Mouse (Mus musculus): ENCODE results near the gene Eps15. TPM values are rescaled to one million over a fixed set of nuclear protein-coding genes. Genes with fewer than 3 reads are reported as not detected.
A peak's percentile ranks its signal among the peaks of the same experiment; 100 is the strongest.

Gene Eps15
- polyA plus RNA-seq, 1 experiment from 2014 or later = 49.3 TPM

DNA sequence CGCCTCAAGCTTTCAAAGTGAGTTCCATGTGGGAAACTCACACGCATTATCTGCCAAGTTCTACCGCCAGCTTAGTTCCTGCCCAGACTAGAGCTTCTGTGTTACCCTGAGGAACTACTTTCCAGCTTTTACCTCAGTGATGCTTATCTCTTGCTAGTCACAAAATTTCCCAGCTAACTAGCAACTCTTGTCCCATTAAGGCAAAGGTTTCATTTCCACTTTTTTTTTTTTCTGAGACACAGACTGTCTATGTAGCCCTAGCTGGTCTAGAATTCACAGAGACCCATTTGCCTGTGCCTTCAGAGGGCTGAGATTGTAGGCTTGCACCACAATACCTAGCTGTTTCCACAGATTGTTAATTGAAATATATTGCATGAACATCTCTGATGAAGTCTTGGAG is 12.6 kb upstream of the Eps15 start:
- ATAC-seq (ENCODE audit: insufficient read depth) (no peak), DNase-seq (no peak)
- no peaks in the 10 kb centered on the region for H3K36me3 ChIP-seq (ENCODE audit: insufficient read depth)
- H3K27me3 ChIP-seq (ENCODE audit: insufficient read depth, low read length) = no peaks in the 10 kb centered on the region
- no peak overlapping the region for H3K9ac ChIP-seq
- H3K4me3 ChIP-seq (ENCODE audit: low read depth, low read length) = no peak overlapping the region
- no peak for TF ChIP-seq CTCF (IDR thresholded peaks at IDR 0.05; ENCODE audit: low read depth)
- H3K4me1 ChIP-seq (ENCODE audit: insufficient read depth) = no peaks in the 10 kb centered on the region
- 82% methylated on average over 3 of the region's 3 CpGs for WGBS
- no peaks in the 10 kb centered on the region for H3K9me3 ChIP-seq (ENCODE audit: low read depth, low read length)
- H3K4me2 ChIP-seq = no peak overlapping the region
- H3K27ac ChIP-seq (ENCODE audit: low read depth) = no peak overlapping the region

DNA sequence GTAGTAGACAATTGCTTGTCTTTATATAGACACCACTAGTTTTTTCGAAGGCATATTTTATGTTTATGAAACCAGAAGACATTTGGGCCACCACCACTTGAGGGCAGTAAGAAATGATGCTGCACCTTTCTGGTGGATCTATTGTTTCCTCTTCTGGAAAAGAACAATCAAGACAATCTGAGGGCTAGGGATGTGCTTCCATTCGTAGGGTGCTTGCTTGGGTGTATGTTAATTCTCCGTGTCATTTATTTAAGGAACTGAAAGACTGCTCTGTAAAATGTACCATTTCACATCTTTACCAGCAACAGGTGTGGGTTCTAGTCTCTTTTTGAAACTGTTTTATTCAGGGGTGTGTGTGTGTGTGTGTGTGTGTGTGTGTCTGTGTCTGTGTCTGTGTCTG is 11.2 kb upstream of the Eps15 start:
- DNase-seq (no peak), ATAC-seq (ENCODE audit: insufficient read depth) (no peak)
- H3K27me3 ChIP-seq (ENCODE audit: insufficient read depth, low read length) = no peaks in the 10 kb centered on the region
- no peaks in the 10 kb centered on the region for H3K9me3 ChIP-seq (ENCODE audit: low read depth, low read length)
- 82% methylated on average over 3 of the region's 3 CpGs for WGBS
- no peak for TF ChIP-seq CTCF (IDR thresholded peaks at IDR 0.05; ENCODE audit: low read depth)
- no peak overlapping the region for H3K27ac ChIP-seq (ENCODE audit: low read depth)
- no peaks in the 10 kb centered on the region for H3K4me1 ChIP-seq (ENCODE audit: insufficient read depth)
- H3K36me3 ChIP-seq (ENCODE audit: insufficient read depth) = no peaks in the 10 kb centered on the region
- no peak overlapping the region for H3K9ac ChIP-seq
- no peak overlapping the region for H3K4me2 ChIP-seq
- no peak overlapping the region for H3K4me3 ChIP-seq (ENCODE audit: low read depth, low read length)

DNA sequence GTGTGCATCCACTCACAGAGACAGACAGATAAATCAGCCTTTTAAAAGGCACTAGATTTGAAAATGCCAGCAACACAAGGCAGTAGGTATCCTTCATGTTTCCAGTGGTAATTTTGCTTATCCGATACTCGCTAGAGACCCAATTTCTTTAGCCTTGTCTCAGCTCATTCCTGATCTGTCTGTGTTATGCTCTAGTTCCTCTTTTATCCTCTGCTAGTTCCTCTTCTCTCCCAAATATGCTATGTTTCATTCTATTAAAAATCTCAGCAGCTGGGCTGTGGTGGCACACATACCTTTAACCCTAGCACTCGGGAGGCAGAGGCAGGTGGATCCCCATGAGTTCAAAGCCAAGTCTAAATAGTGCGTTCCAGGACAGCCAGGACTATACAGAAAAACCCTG is 8.3 kb upstream of the Eps15 start:
- no peaks in the 10 kb centered on the region for H3K27me3 ChIP-seq (ENCODE audit: insufficient read depth, low read length)
- DNase-seq (no peak), ATAC-seq (ENCODE audit: insufficient read depth) (no peak)
- H3K4me3 ChIP-seq (ENCODE audit: low read depth, low read length) = no peak overlapping the region
- H3K4me2 ChIP-seq = no peak overlapping the region
- H3K9ac ChIP-seq = no peak overlapping the region
- no peak overlapping the region for H3K27ac ChIP-seq (ENCODE audit: low read depth)
- no peaks in the 10 kb centered on the region for H3K9me3 ChIP-seq (ENCODE audit: low read depth, low read length)
- no peak for TF ChIP-seq CTCF (IDR thresholded peaks at IDR 0.05; ENCODE audit: low read depth)
- no peaks in the 10 kb centered on the region for H3K4me1 ChIP-seq (ENCODE audit: insufficient read depth)
- H3K36me3 ChIP-seq (ENCODE audit: insufficient read depth) = no peaks in the 10 kb centered on the region
- WGBS = 91% methylated on average over 4 of the region's 4 CpGs

DNA sequence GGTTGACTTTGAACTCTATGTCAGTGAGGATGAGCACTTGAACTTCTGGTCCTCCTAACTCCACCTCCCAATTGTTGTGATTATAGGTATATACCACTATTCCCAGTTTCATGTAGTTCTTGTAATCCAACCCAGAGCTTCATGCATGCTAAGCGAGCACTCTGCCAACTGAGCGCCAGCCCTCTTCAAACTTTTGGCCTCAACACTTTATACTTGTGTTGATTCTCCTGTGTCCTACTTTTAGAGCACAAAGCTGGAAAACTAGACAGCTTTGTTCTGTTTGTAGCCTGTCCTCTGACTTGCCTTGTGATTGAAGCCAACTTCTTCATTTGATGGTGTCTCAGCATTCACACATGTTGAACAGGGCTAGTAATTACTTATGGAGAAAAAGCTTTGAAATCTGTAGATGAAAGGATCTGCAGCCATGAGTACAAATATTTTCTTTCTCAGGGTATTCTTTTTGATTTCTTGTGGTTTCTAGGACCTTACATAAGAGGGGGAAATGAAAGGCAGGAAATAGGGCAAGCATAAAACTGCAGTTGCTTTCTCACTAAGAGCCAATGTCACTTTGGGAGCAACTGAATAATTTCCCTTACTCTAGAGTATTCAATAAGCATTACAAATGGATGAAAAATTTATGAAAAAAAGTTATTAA is 6.4 kb upstream of the Eps15 start:
- Histone ChIP-seq H3K9ac (no peak overlapping the region), H3K4me1 (ENCODE audit: insufficient read depth) (no peaks in the 10 kb centered on the region), H3K4me2 (no peak overlapping the region), H3K36me3 (ENCODE audit: insufficient read depth) (no peaks in the 10 kb centered on the region), H3K27me3 (ENCODE audit: insufficient read depth, low read length) (no peaks in the 10 kb centered on the region), H3K27ac (ENCODE audit: low read depth) (no peak overlapping the region), H3K9me3 (ENCODE audit: low read depth, low read length) (no peaks in the 10 kb centered on the region), H3K4me3 (ENCODE audit: low read depth, low read length) (no peak overlapping the region)
- 74% methylated on average over 2 of the region's 2 CpGs for WGBS
- no peak for TF ChIP-seq CTCF (IDR thresholded peaks at IDR 0.05; ENCODE audit: low read depth)
- no peak for DNase-seq
- no peak for ATAC-seq (ENCODE audit: insufficient read depth)

DNA sequence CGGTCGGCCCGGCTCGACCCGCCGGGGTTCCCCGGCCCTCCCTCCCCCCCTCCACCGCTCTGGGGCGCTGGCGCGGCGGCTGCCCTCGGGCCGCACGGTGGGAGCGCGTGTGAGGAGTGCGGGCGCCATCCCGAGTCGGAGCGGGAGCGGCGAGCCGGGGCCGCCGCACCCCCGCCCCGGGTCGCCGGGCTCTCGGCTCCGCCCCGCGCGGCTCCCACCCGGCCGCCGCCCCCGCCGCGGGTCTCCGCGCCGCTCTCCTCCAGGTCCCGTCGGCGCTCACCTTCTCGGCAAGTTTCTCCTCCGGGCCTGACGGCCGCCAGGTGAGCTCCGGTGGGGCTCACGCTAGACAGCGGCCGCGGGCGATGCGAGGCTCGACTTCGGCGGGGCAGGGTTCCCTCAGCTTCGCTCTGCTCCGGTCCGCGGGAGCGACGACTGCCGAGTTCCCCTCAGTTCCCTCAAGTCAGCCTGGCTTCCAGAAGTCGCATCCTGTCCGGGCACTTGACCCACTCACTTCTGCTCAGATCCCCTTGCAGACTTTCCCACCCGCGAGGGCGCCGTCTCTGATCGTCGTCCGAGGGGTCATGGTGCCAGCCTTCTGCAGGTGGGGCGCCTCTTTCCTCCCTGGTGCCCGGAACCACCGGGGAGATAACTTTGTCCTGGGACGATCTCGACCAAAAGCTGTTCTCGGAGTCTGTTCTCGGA is 542 bp downstream of the Eps15 start:
- ATAC-seq (ENCODE audit: insufficient read depth) = peak; percentile 88
- Histone ChIP-seq H3K27me3 (ENCODE audit: insufficient read depth, low read length) (no peaks in the 10 kb centered on the region), H3K4me2 (peak overlapping the region; percentile 89), H3K4me3 (ENCODE audit: low read depth, low read length) (peak overlapping the region; percentile 85), H3K36me3 (ENCODE audit: insufficient read depth) (no peaks in the 10 kb centered on the region), H3K9me3 (ENCODE audit: low read depth, low read length) (no peaks in the 10 kb centered on the region), H3K4me1 (ENCODE audit: insufficient read depth) (peaks cover 6% of the 10 kb centered on the region; the same call in 1 of the 2 replicates), H3K27ac (ENCODE audit: low read depth) (peak overlapping the region; percentile 83), H3K9ac (peak overlapping the region; percentile 85)
- TF ChIP-seq CTCF (IDR thresholded peaks at IDR 0.05; ENCODE audit: low read depth) = no peak
- peak; percentile 52 for DNase-seq
- 0% methylated on average over 77 of the region's 85 CpGs for WGBS

DNA sequence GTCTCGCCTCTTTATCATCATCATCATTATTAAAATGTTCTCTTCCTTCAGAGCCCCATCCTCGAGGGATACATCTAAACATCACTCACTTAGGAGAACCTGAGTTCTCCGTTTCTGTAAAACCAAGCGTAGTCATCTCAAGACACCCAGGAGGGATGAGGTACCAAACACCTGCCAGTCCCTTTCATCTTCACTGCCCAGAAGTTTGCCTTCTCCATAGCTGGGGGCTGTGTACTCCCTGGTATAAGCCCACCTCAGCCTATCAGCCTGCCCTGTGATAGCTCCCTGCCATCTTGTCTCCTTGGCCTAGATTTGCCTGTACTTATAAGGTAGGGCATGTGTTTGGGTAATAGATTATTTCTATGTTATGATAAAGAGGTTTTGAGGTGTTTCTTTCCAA is 1.1 kb downstream of the Eps15 start:
- Histone ChIP-seq H3K4me3 (ENCODE audit: low read depth, low read length) (peak overlapping the region; percentile 85), H3K4me2 (peak overlapping the region; percentile 89), H3K9ac (peak overlapping the region; percentile 85), H3K4me1 (ENCODE audit: insufficient read depth) (peaks cover 6% of the 10 kb centered on the region; the same call in 1 of the 2 replicates), H3K27ac (ENCODE audit: low read depth) (no peak overlapping the region), H3K27me3 (ENCODE audit: insufficient read depth, low read length) (no peaks in the 10 kb centered on the region), H3K36me3 (ENCODE audit: insufficient read depth) (no peaks in the 10 kb centered on the region), H3K9me3 (ENCODE audit: low read depth, low read length) (no peaks in the 10 kb centered on the region)
- TF ChIP-seq CTCF (IDR thresholded peaks at IDR 0.05; ENCODE audit: low read depth) = no peak
- WGBS = 2% methylated on average over 4 of the region's 4 CpGs
- DNase-seq = no peak
- ATAC-seq (ENCODE audit: insufficient read depth) = no peak

DNA sequence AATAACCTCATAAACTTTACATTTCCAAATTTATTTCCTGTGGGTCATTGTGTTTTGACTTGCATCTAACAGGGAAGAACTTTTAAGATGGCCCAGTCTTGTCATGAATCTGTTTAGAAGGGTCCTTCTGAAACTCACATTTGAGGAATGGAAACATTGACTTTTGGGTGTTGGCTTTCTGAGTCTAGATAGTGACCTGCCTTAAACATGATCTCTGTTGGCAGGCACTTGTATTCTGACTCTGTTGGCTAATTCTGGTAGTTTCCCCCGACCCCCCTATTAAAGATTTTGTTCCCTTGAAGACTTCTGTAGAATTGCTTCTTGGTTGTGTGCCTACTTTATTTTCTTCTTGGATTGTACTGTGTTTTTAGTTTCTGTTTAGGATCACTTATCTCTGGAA is 1.9 kb downstream of the Eps15 start:
- Histone ChIP-seq H3K36me3 (ENCODE audit: insufficient read depth) (no peaks in the 10 kb centered on the region), H3K4me2 (peak overlapping the region; percentile 89), H3K4me3 (ENCODE audit: low read depth, low read length) (no peak overlapping the region), H3K9ac (no peak overlapping the region), H3K27ac (ENCODE audit: low read depth) (no peak overlapping the region), H3K9me3 (ENCODE audit: low read depth, low read length) (no peaks in the 10 kb centered on the region), H3K4me1 (ENCODE audit: insufficient read depth) (peaks cover 6% of the 10 kb centered on the region; the same call in 1 of the 2 replicates), H3K27me3 (ENCODE audit: insufficient read depth, low read length) (no peaks in the 10 kb centered on the region)
- no peak for TF ChIP-seq CTCF (IDR thresholded peaks at IDR 0.05; ENCODE audit: low read depth)
- 81% methylated on average over 1 of the region's 1 CpGs for WGBS
- DNase-seq = no peak
- no peak for ATAC-seq (ENCODE audit: insufficient read depth)
